Mouse (Mus musculus): ENCODE data around the gene Tbxa2r.

DNA sequence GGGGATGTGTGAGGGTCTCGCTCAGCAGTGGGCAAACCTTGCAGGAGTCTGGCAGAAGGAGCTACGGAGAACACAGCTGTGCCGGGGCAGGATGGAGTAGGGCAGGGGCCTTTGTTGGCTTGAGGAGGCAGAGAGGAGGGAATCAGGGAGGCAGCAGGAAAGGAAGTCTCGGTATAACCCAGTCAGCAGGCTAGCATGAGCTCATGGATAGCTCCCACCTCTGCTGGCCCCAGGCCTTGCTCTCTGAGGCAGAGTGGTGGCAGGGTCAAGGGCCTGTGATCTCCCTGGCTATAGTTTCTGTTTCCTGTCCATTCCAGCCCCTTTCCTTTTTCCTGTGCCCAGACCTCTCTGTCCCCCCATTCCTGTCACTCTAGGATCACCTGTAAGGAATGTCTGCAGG lies 26.2 kb upstream of the Tbxa2r start:
- TF ChIP-seq POLR2A (IDR thresholded peaks at IDR 0.05; ENCODE audit: borderline replicate concordance, extremely low read depth, low read depth, low read length) (no peak), CTCF (IDR thresholded peaks at IDR 0.05; ENCODE audit: insufficient read depth, low read length) (no peak)

Data from lung, adult 2 months (tissue).